Mouse (Mus musculus): ENCODE data around the gene Slco3a1.

Gene Slco3a1

DNA sequence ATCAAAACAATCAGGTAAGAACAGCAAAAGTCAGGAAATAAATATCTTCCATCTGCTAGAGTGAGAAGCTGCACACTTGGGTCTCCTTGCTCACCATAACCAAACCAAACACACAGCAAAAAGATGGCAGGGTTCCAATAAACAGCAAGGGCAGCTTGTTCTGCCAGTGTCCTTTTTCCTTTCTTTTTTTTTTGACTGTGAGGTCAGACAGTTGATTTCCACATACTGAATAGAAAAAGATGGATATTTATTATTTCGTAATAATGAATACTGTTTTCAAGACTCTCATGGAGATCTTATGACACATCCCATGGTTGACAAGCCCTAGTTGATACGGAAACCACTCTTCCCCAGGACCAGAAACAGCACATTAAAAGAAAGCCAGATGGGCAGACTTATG is 274.2 kb downstream of the Slco3a1 start:
- DNase-seq (ENCODE audit: low spot score) = no peak

DNA sequence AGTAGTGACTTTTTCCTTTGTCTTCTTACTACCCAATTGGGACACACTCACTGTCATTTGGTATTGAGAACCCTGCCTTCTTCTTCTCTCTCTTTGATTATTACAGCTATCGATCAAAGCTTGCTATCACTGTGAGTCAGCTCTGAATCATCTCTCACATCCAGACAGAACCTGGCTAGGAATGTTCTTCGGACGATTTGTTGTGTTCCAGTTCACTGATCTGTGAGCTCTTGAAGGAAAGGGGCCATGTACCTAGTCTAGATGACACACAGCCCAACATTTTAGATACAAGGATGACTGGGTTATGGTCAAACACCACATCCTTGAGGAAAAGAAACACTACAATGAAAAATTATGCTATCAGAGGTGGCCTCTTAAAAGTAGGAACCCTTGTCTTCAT is 275.2 kb downstream of the Slco3a1 start:
- no peak for DNase-seq (ENCODE audit: low spot score)

DNA sequence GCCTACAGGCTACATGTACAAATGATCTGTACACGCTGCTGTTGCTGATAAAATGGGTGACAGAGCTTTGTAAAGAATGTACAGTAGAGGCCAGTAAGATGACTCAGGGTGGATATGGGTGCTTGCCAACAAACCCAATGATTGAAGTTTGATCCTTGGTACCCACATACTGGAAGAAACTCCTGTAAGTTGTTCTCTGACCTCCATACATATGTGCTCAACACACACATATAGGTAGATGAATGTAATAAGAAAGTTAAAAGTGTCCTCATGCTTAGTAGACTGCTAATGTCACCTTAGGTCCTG is 284.5 kb downstream of the Slco3a1 start:
- no peak for DNase-seq (ENCODE audit: low spot score)

DNA sequence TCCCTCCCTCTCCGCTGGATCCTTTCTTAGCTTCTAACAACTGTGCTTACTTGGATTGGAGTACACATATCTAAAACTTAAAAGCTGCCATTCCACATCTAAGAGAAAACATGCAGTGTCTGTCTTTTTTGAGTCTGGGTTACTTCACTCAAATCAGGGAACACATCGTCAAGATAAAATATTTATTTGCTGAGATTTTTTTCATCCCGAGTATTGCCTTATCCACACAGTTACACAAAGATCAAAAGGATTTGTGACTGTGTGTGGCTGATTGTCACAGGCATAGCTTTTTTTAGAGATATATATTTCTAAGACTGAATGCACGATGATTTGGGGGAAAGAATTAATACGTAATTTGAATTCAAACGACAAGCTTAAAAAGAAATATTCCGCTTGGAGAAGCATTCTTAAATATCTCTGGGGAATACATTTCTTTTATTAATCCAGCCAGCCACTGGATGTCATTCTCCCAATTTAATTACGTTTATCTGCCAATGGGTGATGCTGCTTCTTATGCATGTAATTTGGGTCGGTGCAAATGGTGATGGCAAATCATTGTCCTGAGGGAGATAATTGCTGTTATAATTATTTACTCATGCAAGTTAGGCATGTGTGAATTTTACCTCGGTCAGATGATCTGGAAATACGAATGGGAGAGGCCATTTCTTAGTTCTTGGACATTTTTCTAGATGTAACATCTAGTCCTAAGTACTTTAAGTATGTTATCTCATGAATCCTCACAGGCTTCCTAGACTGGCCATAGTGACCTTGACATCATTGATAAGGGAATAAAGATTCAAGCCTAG is 285.1 kb downstream of the Slco3a1 start:
- DNase-seq (ENCODE audit: low spot score) = no peak

DNA sequence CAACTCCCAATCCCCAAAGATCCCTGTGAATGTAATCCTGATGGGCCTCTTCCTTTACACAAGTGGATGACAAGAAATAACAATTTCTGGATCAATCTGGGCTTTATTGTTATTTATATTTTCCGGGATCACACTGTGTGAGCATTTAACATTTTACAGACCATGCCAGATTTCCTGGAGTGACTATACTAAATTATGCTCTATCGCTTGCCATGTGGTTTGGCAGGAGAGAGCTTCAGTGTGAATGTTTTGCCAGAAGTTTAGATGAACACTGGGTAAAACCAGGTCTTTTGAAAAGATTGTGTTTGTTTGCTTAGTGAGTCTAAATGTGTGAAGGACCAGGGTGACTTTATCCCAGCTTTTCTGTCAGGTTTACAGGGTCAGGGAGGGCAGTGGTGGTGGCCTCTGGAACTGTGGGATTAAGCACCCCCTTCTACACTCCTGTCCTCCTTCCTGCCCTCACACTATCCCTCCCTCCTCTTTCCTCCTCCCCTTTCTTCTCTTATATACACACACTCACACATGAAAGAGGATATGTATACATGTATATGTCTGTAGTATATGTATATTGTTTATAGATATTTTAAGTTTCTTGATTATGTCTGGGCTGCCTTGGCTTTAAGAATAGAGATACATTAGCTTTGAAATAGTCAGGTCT is 287.9 kb downstream of the Slco3a1 start:
- no peak for DNase-seq (ENCODE audit: low spot score)

DNA sequence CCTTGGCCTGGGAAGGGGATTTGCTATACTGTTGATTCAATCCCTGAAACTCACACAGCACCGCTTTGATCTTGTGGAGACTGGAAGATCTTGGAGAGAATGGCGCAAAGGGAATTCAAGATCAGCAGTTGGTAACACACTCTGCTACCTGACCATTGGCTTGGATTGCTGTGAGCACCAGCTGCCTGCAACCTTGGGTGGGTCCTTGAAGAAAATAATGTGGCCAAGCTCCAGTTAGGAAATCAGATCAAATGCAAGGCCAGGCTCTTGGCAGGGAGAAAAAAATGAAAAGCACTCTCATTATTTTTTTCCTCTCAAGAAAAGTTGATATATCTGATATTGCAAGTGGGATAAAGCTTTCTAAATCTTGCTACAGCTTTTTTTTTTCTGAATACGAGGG is 298.3 kb downstream of the Slco3a1 start:
- DNase-seq (ENCODE audit: low spot score) = no peak

DNA sequence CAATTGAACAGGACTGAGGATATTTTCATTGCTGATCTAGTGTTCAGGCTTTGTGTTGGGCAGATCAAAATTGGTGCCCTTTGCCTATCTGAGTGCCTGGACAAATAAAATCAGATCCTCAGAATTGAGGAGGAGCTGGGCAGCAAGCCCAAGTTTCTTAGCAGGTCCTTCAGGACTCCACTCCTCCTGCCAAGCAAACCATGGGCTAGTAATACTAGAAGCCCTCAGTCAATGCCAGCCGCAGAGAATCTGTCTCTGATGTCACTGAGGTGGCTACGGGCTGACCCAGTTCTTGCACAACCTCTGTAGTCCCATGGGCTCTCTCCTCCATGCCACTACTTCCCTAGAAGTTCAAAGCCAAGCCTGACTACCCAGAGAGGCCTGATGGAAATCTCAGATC is 302.5 kb downstream of the Slco3a1 start:
- no peak for DNase-seq (ENCODE audit: low spot score)

DNA sequence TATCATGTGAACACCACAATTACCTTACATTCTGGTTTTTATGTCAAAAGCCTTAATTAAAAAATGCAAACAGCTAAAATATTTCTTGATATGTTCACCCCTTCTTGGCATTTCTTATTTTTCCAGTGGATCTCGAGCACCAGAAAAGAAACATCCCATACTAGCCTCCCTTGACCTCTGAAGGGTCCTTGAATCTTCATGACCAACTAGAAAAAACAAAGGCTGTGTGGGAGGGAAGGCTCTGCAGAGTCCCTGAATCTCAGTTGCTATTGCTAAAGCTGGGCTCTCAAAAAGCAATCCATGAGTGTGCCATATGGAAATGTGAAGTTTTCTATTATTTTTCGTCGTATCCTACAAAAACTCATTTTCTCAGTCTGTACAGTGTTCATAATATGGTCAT is 313.3 kb downstream of the Slco3a1 start:
- no peak for DNase-seq (ENCODE audit: low spot score)

DNA sequence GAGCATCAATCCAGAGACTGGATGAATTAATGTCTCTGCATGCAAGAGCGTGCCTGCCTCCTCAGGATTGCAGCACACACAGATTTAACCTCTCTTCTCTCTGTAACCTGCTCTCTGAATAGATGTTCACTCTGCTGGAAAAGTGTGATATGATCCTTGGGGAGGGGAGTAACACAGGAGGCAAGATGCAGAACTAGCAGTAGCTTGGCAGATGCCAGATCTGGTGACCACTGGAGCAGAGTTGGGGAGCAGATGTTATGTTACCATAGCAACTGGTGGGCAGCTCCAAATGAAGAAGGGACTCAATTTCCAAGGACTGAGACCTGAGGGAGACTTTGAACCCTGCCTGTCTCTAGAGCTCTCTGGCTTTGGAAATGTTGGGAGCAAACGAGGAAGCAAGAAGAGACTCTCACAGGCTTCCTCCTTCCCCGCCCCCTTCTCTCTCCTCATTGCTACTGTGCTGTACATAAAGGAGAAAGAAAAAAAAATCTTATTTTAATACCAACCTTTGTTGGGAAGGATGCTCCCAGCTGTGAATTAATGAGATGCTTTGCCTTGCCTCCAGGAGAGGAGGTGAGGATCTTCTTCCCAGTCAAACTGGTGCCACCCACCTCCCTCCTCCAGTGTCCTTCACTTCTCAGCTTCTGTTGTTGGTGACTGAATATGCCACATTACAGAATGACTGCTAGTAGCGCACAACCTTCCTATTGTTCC is 314.0 kb downstream of the Slco3a1 start:
- no peak for DNase-seq (ENCODE audit: low spot score)

Measured in MN1 (cell line).